Mouse (Mus musculus) midbrain, embryonic 11.5 days (tissue): ENCODE results near the gene Zfc3h1. TPM values are rescaled to one million over a fixed set of nuclear protein-coding genes. Genes with fewer than 3 reads are reported as not detected.
A peak's percentile ranks its signal among the peaks of the same experiment; 100 is the strongest.

Experiments used
- ATAC-seq: fragments of 200-750 bp; cut with Nextera tagmentation; 2 replicates; pipeline ENCODE4 v1.8.0; 2017; ENCODE audit warnings: moderate TSS enrichment, moderate library complexity; ENCODE audit not compliant: low FRiP score
- DNase-seq: peaks from one replicate; pipeline ENCODE4 v3.0.0; 2015; ENCODE audit warnings: low spot score; ENCODE audit errors: missing footprints
- H3K27ac ChIP-seq: fragments of 300-500 bp; sonication (generic); 2 replicates; pipeline ENCODE4 v1.5.1; 2014; ENCODE audit warnings: low read depth, low read length
- H3K27me3 ChIP-seq: fragments of 300-500 bp; sonication (generic); 2 replicates; pipeline ENCODE4 v1.6.1; 2014; ENCODE audit warnings: mild to moderate bottlenecking, low read length, moderate library complexity, mixed read lengths; ENCODE audit not compliant: control insufficient read depth, insufficient read depth
- H3K36me3 ChIP-seq: fragments of 300-500 bp; sonication (generic); 2 replicates; pipeline ENCODE4 v1.6.1; 2014; ENCODE audit warnings: mild to moderate bottlenecking, low read length, moderate library complexity, mixed read lengths; ENCODE audit not compliant: control insufficient read depth, insufficient read depth
- H3K4me1 ChIP-seq: fragments of 300-500 bp; sonication (generic); 2 replicates; pipeline ENCODE4 v1.6.1; 2014; ENCODE audit warnings: low read length; ENCODE audit not compliant: control insufficient read depth, insufficient read depth
- H3K4me2 ChIP-seq: fragments of 300-500 bp; sonication (generic); 2 replicates; pipeline ENCODE4 v1.6.1; 2014; ENCODE audit warnings: mild to moderate bottlenecking, moderate library complexity
- H3K4me3 ChIP-seq: fragments of 300-500 bp; sonication (generic); 2 replicates; pipeline ENCODE4 v1.5.1; 2014; ENCODE audit warnings: low read depth, low read length
- H3K9ac ChIP-seq: fragments of 300-500 bp; sonication (generic); 2 replicates; pipeline ENCODE4 v1.6.1; 2014; ENCODE audit warnings: low read length
- H3K9me3 ChIP-seq: fragments of 300-500 bp; sonication (generic); 2 replicates; pipeline ENCODE4 v1.6.1; 2016; ENCODE audit warnings: low read length; ENCODE audit not compliant: control insufficient read depth
- WGBS: fragments of 180-500 bp; shearing (Covaris S2); extraction: QIAGEN DNeasy Blood & Tissue Kit; methylation state at CpG from one replicate; pipeline ENCODE4 v1.1.7; 2014; 5-methylcytosine and 5-hydroxymethylcytosine counted together
- polyA plus RNA-seq: library from polyadenylated mRNA; unstranded; fragments of >200 nt; fragmentation: Nextera tagmentation; extraction: Ambion mirVana; gene quantifications from 2 replicates; pipeline ENCODE4 v1.2.1, GENCODE M21; 2014

The Zfc3h1 gene
- polyA plus RNA-seq, 1 experiment from 2014 or later, result 25.6 TPM

DNA sequence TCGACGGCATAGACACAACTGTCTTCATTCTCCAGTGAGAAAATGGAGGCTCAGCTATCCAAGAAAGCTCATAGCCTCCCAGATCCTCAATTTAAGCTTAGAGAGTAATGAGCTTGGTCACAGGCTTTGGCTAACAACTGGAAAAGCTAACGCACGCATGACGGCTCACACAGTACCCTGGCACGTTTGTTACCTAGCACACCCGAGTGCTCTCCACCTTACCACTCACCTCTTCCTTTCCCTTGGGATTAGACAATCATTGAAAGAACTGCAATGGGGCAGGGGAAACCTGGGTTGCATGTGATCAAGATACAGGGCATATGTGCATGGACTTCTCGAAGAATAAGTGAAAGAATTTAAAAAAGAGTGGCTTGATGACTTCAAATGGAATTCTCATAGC is 83.2 kb downstream of the Zfc3h1 start:
- Histone ChIP-seq H3K4me3 (no peak overlapping the region), H3K27ac (no peak overlapping the region), H3K36me3 (no peaks in the 10 kb centered on the region), H3K9me3 (no peaks in the 10 kb centered on the region), H3K9ac (no peak overlapping the region), H3K27me3 (no peaks in the 10 kb centered on the region), H3K4me2 (no peak overlapping the region), H3K4me1 (peaks cover 5% of the 10 kb centered on the region)
- ATAC-seq (no peak), DNase-seq (no peak)
- 88% methylated on average over 8 of the region's 8 CpGs for WGBS

- Histone ChIP-seq H3K36me3 (no peaks in the 10 kb centered on the region), H3K4me1 (peaks cover 5% of the 10 kb centered on the region), H3K27me3 (no peaks in the 10 kb centered on the region), H3K9me3 (no peaks in the 10 kb centered on the region), H3K27ac (no peak overlapping the region; the same call in 1 of the 2 replicates), H3K4me3 (no peak overlapping the region), H3K4me2 (no peak overlapping the region), H3K9ac (no peak overlapping the region)
- WGBS, result 39% methylated on average over 7 of the region's 7 CpGs
- DNase-seq (no peak), ATAC-seq (peak; percentile 25; the same call in 1 of the 2 replicates)
Measured at GRCm38 (mm10) chr10:115468632-115469031, 83.9 kb downstream of the Zfc3h1 start.

- Histone ChIP-seq H3K27me3 (no peaks in the 10 kb centered on the region), H3K27ac (no peak overlapping the region; the same call in 1 of the 2 replicates), H3K36me3 (no peaks in the 10 kb centered on the region), H3K4me3 (no peak overlapping the region), H3K4me2 (no peak overlapping the region), H3K4me1 (peaks cover 5% of the 10 kb centered on the region), H3K9me3 (no peaks in the 10 kb centered on the region), H3K9ac (no peak overlapping the region)
- WGBS, result 19% methylated on average over 7 of the region's 7 CpGs
- DNase-seq (no peak), ATAC-seq (peak; percentile 57; the same call in 1 of the 2 replicates)
Measured at GRCm38 (mm10) chr10:115469040-115469439, 84.3 kb downstream of the Zfc3h1 start.

GRCm38 (mm10) chr10:115470621-115471334 is 86.0 kb downstream of the Zfc3h1 start:
- H3K9ac ChIP-seq, result no peak overlapping the region
- peak overlapping the region; percentile 19 for H3K4me3 ChIP-seq
- H3K4me2 ChIP-seq, result peak overlapping the region; percentile 38
- 47% methylated on average over 17 of the region's 17 CpGs for WGBS
- H3K9me3 ChIP-seq, result no peaks in the 10 kb centered on the region
- no peak overlapping the region for H3K27ac ChIP-seq
- DNase-seq (no peak), ATAC-seq (no peak)
- H3K36me3 ChIP-seq, result no peaks in the 10 kb centered on the region
- H3K4me1 ChIP-seq, result peaks cover 11% of the 10 kb centered on the region
- H3K27me3 ChIP-seq, result no peaks in the 10 kb centered on the region

- Histone ChIP-seq H3K27ac (no peak overlapping the region), H3K9me3 (no peaks in the 10 kb centered on the region), H3K9ac (no peak overlapping the region), H3K27me3 (no peaks in the 10 kb centered on the region), H3K4me2 (no peak overlapping the region), H3K4me3 (no peak overlapping the region), H3K4me1 (peaks cover 13% of the 10 kb centered on the region), H3K36me3 (no peaks in the 10 kb centered on the region)
- ATAC-seq (no peak), DNase-seq (no peak)
- whole genome bisulfite sequencing, result 65% methylated on average over 6 of the region's 6 CpGs
Measured at GRCm38 (mm10) chr10:115473213-115473961, 88.6 kb downstream of the Zfc3h1 start.

- Histone ChIP-seq H3K9ac (no peak overlapping the region), H3K9me3 (no peaks in the 10 kb centered on the region), H3K36me3 (no peaks in the 10 kb centered on the region), H3K27ac (peak overlapping the region; percentile 57; the same call in 1 of the 2 replicates), H3K4me3 (no peak overlapping the region), H3K27me3 (no peaks in the 10 kb centered on the region), H3K4me1 (peaks cover 14% of the 10 kb centered on the region; the same call in 1 of the 2 replicates), H3K4me2 (no peak overlapping the region)
- ATAC-seq (peak; percentile 51; the same call in 1 of the 2 replicates), DNase-seq (peak; percentile 92)
- 47% methylated on average over 7 of the region's 7 CpGs for WGBS
Measured at GRCm38 (mm10) chr10:115475000-115475550, 90.3 kb downstream of the Zfc3h1 start.

DNA sequence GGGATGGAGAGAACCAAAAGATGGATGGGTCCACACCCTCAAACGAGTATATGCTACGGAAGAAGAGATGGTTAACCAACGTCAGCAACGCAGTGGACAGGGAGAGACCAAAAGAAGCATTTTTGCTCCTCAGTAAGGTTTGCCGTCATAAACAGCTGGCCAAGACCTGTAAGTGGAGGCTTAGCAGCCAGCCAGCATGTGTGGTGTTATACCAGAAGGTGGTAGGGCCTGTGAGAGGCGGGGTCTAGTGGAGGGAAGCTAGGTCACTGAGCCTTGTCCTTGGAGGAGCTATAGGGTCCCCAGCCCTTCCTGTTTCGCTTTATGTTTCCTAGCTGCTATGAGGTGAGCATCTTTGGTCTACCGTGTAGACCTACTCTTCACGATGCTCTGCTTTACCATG is 91.7 kb downstream of the Zfc3h1 start:
- no peak for ATAC-seq
- H3K27ac ChIP-seq, result no peak overlapping the region
- H3K4me3 ChIP-seq, result no peak overlapping the region
- H3K27me3 ChIP-seq, result no peaks in the 10 kb centered on the region
- H3K9ac ChIP-seq, result no peak overlapping the region
- no peak overlapping the region for H3K4me2 ChIP-seq
- peaks cover 14% of the 10 kb centered on the region; the same call in 1 of the 2 replicates for H3K4me1 ChIP-seq
- no peaks in the 10 kb centered on the region for H3K36me3 ChIP-seq
- no peak for DNase-seq
- 94% methylated on average over 9 of the region's 9 CpGs for WGBS
- no peaks in the 10 kb centered on the region for H3K9me3 ChIP-seq

GRCm38 (mm10) chr10:115478441-115479141 is 93.8 kb downstream of the Zfc3h1 start:
- peaks cover 14% of the 10 kb centered on the region; the same call in 1 of the 2 replicates for H3K4me1 ChIP-seq
- peak overlapping the region; percentile 11; the same call in 1 of the 2 replicates for H3K4me3 ChIP-seq
- WGBS, result 13% methylated on average over 19 of the region's 20 CpGs
- peak overlapping the region; percentile 36 for H3K9ac ChIP-seq
- ATAC-seq, result peak; percentile 54
- no peak overlapping the region for H3K27ac ChIP-seq
- H3K36me3 ChIP-seq, result no peaks in the 10 kb centered on the region
- no peaks in the 10 kb centered on the region for H3K27me3 ChIP-seq
- peak; percentile 92 for DNase-seq
- peak overlapping the region; percentile 35 for H3K4me2 ChIP-seq
- H3K9me3 ChIP-seq, result no peaks in the 10 kb centered on the region
